Mouse (Mus musculus) heart, postnatal 14 days (tissue): Measurements from ENCODE around the gene Dlg4. TPM values are rescaled to one million over a fixed set of nuclear protein-coding genes. Genes with fewer than 3 reads are reported as not detected.
A peak's percentile ranks its signal among the peaks of the same experiment; 100 is the strongest.
"Not testable (repeated sequence)": the region's sequence is repeated elsewhere in the genome, so short reads cannot be mapped to it uniquely, and the experiment has no call there.

Experiments used
- DNase-seq, 2 experiments: peaks; one replicate each; pipeline ENCODE4 v3.0.0; 2021 to 2022
- intact Hi-C: fragments of 180-260 bp; cut with DNase I; formaldehyde crosslinking; loops from one replicate; pipeline ENCODE4 v1.15.1; 2025
- total RNA-seq, 2 experiments: library from RNA; stranded (reverse); gene quantifications; 2 replicates each; pipeline ENCODE4 v1.2.3; 2021

Gene Dlg4
- total RNA-seq, 2 experiments from 2014 or later = 10.4 to 11.2 TPM

DNA sequence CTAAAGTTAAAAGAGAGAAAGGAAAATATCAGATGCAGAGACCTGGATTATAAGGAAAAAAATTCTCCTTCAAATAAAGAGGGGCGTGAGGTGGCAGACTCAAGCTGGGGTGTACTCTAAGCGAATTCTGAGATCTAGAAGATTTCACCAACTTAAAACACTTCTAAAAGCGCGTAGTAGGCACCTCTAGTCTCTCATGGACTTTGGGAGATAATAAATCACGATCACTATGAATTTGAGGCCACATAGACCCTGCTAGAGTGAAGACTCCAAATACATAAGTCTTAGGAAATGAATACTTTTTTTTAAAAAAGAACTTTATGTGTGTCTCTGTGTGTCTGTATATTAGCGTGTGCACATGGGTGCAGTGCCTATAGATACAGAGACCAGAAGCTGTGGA, 1.1 kb upstream of the Dlg4 start:
- DNase-seq = no peak
- intact Hi-C loops = no loop called here

DNA sequence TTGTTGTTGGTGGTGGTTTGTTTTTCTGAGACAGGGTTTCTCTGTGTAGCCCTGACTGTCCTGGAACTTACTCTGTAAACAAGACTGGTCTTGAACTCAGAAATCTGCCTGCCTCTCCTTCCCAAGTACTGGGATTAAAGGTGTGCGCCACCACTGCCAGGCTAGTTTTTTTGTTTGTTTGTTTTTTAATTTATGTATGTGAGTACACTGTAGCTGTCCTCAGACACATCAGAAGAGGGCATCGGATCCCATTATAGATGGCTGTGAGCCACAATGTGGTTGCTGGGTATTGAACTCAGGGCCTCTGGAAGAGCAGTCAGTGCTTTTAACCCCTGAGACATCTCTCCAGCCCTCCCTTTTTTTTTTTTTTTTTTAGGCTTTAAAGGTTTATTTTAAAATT, 565 bp upstream of the Dlg4 start:
- DNase-seq, intact Hi-C loops: not testable (repeated sequence)

DNA sequence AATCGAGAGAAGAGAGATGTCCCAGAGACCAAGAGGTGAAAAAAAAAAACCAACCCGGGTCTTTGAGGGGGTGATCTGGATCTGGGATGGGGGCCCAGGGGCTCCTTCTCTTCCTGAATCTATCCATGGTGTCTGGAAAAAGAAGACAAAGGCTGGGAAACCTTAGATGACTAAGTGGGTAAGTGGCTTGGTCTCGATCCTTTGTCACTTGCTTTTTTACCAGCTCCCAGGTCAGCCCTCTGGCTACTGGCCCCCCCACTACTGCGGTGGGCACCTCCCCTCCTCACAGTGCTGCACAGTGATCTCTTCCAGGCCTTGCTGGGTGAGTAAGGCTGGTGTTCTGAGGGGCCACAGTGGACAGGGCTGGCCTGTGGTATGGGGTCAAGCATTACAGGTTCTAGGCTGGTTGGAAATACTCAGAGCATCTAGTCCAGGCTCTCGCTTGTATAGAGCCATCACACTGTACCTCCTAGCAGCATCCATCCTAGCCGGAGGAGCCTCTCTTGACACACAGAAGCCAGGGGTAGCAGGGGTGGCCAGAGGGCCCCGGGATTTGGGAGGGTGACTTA, 541 bp downstream of the Dlg4 start:
- no peak for DNase-seq
- intact Hi-C loops = no loop called here

DNA sequence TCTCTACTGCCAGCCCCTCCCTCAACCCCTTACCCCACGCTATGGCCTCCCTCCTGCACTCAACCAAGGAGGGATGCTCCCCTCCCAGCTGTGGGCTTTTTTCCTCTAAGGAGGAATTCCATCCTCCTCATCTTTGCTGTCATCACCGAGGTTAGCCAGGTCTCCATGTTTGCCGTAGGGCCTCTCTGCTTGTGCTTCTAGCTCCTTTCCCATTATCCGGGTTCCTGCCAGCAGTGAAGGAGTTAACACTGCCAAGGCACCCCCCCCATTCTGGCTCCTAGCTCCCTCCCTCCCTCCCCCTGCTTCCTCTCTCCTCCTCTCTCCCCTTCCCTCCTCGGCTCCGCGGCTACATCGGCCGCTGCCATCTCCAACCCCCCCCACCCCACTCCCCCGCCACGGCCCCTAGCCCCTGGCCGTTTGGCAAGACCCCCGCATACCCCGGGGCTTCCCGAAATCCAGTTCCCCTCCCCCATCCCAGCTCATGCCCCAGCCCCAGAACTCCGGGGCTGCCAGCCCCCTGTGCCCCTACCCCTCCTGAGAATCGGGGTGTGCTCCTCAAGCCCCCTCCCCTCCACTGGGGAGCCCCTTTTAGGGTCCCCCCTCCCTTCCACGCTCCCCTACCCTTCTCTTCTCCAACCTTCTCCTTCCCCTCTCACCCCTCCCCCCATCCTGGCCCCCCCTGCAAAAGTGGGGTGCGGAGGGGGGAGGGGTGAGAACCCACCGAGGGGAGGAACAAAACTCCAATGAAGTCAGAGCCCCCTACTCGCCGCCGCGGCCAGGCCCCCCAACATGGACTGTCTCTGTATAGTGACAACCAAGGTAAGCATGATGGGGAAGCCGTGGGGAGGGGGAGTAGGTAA, 1.6 kb downstream of the Dlg4 start:
- intact Hi-C loops = no loop called here
- DNase-seq = peak in 1 of 2 experiments; percentile 63

DNA sequence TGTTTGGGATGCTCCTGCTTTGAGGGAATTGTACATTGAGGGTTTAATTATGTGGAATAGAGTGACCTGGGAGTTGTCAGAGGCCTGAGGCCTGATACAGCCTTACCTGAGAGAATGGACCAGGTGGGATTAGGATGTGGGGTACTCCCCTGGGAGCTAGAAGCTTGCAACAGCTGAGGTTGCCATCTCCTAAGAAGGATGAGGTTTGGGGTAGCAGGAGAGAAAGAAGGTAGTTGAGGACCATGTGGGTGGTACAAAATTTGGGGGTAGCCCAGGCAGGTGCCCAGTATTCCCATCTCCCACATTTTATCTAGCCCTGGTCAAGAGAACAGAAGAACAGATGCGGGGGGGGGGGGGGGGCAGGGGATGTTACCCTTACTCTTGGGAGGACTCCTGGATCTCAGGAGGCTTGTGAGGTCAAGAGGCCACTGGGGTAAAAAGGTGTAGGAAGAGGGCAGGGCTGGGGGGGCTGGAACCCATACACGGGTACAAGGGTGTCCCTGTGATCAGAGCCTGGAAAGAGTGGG, 2.8 kb downstream of the Dlg4 start:
- intact Hi-C loops = no loop called here
- DNase-seq = no peak

DNA sequence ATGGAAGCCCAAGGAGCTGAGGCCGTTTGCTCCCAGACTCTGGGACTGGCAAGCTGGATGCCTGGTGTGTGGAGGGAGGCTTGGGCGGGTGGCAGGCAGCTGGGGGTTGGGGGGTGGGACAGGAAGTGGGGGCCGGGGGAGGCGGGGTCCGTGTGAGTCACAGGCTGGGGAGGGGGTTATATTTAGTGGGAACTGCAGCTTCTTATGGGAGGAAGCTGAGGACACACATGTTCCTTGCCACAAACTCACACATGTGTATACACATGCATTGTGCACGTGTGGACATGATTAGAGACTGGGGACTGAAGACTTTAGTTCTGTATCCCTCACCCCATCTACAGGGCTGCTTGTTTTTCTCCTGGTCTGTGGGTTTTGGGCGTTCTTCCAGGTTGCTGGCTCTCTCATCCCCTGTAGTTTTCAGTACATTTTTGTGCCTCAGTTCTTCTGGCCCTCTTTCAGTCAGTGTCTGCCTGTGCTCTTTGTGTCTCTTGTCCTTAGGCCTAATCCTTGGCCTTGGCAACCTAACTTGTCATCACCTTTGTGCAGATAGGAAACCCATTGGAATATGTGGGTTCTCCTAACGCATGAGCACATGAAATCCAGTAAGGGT, 3.4 kb downstream of the Dlg4 start:
- no peak for DNase-seq
- intact Hi-C loops = no loop called here

DNA sequence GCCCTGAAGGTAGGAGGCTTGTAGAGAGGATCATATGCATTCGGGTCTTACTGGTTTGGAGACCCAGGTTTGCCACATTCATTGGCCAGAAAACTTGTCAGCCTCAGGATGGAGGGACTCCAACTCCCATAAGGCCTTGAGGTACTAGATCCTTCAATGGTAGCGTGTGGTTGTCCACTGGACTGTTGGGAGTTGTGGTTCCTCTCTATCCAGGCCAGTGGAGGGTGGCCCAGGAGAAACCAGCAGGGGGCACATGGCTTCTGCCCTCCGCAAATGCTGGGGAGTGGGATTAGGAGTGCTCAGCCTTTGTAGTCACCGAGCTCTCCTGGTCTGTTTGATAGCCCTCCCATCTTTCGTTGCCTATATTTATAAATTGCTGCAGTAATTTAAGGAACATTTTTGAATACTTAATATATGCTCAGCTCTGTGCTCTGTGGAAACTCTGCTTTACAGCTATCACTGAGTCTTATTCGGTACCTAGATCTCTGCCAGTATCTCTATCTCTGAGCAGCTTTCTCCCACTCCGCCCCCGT, 4.1 kb downstream of the Dlg4 start:
- intact Hi-C loops = no loop called here
- peak; percentile 69 to 78 for DNase-seq

DNA sequence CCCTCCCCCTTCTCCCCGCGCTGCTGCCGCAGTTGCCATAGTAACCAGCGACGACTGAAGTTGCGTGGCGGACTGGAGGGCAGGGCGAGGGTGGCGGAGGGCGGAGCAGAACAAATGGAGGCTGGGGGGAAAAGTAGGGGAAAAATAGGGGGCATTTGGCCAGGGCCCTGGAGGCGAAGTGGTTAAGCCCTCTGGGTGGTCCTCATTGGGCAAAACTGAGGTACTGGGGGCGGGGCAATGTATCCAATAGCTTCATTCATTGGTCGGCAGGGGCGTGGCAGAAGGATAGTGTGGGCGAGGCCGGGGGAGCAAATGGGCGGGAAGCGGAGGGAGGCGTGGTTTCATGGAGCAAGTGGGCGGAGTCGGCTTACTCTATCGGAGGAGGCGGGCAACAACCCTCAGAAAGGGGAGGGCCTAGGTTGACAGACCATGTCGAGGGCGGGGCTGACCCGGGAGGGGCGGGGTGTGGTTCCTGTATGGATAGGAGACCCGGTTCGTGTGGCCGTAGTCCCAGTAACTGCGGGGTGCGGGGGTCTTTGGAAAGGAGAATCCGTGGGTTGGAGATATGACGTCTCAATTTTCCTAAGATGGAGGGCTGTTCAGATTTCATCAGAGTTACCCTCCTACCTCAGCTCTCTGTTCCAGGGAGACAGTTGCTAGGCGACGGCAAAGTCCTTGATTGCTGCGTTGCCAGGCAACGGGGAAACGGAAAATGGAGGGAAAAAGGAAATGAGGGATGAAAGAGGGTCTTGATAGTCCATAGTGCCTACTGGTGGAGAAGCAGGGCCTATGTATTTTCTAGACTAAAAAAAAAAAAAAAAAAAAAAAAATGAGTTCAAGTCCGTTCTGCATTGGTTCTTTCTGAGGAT, 4.8 kb downstream of the Dlg4 start:
- intact Hi-C loops = no loop called here

DNA sequence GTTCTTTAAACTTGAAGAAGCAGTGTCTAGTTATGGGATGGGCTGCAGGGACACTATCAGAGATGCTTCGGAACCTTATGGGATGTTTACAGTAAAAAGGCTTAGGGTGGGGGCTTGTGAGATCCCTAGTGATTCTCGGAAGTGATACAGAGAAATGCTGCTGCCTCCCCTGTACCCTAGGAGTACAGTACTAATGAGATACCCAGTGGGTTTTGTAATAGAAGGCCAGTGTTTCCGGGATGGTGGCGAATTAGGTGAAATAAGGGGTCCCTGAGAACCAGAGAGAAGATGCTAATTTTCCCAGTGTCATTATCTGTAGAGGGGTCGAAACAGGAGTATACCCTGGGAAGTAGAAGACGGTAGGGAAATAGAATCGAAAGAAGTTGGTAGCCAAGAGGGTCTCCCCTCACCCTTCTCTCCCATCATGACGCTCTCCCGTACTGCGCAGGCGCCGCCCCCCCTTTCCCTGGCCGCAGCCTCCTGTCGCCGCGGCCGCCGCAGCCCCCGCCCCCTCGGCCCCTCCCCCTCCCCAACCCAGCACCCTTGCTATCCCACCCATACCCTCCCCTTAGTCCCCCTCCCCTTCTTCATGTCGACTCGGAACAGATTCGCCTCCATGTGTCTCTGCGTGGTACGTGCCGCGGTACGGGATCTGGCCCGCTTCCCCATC, 6.9 kb downstream of the Dlg4 start:
- intact Hi-C loops = no loop called here
- no peak for DNase-seq

More for the DNA sequence above, 4.8 kb downstream of the Dlg4 start:
- DNase-seq = peak; percentile 89 to 95

DNA sequence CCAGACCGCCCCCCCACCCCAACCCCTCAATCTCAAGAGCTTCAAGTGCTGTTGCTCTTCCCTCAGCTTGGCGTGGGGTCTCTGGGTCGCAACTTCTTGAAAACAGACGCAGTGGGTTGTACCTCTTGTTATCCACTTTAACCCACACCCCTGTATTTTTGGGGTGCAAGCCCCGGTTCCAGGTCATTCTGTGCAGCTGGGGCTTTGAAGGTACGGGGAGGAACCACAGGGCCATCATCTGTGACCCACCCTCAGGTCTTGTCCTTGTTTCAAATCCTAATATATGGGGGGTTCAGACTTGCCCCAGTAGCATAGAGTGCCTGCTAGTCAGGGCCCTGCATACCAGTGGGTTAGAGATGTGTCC, 7.4 kb downstream of the Dlg4 start:
- intact Hi-C loops = no loop called here
- no peak for DNase-seq

DNA sequence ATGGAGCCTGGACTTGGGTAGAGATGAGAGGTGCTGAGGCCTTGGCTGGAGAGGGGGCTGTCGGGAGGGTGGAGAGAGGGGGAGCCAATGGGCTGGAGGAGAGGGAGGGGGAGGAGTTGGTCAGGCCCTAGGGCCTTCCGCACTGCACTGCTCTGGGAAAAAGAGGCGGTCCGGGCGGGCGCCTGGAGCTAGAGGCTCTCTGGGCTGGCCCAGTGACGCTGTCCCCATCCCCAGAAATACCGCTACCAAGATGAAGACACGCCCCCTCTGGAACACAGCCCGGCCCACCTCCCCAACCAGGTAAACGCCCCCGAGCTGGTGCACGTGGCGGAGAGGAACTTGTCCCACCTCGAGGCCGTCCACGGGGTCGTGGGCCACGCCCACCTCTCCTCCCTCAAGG, 9.9 kb downstream of the Dlg4 start:
- DNase-seq = peak; percentile 59 to 69
- intact Hi-C loops = no loop called here

DNA sequence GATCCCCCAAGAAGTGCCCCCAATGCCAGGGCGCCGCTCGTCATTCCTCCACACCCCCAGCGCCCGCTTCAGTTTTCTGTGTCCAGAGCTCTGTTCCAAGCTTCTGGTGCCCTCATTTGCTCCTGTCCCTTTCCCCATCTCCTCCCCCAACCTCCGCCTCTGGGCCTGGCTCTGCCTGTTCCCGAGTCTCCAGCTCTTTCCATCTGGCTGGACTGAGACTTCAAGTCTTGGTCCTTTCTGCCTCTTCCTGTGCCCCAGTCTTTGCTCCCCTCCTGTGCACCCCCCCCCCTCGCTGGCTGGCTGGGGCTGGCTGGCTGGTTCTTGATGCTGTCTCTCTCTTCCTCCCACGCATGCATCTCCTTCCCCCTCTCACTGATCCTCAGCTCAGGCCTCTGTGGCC, 10.7 kb downstream of the Dlg4 start:
- intact Hi-C loops = no loop called here
- peak; percentile 41 to 44 for DNase-seq

DNA sequence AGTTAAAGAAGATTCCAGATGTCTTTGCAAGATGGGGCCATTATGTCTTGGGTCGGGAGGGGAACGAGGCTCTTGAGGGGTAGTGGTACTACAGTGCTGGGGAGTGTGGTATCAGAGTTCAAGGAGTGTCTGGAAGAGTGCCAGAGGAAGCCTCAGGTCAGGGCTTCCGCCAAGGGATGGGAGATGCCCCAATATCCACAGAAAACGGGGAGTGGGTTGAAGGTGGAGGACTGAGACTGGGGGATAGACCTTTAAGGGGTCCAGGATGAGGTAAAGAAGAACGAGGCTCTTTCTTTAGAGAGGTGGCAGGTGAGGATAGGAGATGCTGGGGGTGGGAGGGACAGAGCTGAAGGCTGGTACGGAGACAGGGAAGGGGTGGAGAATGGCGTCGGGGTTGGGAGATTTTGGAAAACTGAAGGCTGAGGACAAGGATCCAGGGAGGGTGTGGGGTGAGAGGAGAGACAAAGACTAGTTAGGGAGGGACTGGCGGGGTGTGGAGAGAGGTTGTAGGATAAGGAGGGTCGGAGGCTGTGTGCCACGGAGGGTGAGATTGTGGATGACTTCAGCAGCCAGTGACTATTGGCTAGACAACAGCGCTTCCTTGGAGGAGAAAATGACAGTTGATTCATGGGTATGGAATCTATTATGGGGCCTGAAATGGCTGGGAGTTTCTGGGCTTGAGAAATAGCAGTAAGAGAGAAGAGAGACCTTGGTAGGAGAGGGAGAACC, 11.8 kb downstream of the Dlg4 start:
- intact Hi-C loops = no loop called here
- no peak for DNase-seq

DNA sequence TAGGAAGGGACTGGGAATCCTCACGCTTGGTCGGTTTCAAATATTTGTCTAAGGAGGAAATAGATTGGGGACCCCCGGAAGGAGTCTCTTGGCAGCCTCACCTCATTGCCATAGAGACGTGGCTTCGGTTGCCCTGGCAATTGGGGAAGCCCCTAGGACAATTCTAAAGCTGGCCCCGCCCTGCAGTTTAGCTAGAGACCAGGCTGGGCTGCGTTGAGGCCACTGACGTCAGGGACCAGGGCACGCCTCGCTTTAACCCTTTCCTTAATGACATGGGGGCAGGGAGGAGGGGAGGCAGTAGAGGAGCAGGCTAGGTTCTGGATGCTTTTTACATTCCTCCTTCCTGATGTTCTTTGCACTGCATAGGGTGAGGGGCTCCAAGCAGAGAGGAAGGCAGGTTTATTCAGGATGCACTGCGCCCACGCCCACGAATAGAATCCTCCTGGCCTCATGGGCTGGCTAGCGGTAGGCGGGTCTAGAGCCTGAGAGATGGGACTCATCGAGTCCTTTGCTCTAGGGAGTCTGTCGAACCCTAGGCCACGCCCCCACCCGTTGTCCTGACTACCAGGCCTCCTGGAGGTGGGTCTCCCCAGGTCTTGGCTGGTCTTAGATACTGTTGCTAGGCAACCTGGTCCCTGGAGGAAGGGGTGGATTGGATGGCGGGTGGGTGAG, 12.5 kb downstream of the Dlg4 start:
- peak; percentile 78 to 80 for DNase-seq
- intact Hi-C loops = no loop called here

DNA sequence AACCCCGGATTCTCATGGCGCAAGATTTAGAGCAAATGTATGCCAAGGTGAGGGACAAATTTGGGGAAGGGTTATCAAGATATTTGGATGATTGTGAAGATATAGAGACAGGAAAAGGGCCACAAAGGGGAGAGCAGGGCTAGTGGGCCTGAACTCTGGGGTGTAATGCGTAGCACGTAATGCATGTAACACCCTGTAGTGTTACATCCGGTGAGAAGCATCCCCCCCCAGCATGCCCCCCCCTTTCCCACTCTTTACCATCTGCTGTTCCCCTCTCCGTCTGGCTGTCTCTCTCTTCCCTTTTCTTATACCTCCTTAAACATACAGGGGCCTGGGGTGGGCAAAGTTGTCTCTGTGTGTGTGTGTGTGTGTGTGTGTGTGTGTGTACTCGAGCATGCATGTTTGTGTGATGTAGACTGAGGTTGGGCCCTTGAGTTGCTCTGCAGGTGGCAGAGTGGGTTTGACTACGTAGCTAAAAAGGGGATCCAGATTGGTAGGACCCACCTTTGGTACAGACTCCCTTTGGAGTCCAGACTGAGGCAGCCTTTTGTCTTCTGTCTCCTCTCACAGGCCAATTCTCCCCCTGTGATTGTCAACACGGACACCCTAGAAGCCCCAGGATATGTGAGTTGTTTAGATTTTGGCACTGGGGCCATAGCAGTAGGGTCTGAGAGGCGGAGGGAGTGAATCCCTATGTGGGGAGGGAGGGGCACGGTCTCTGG, 13.2 kb downstream of the Dlg4 start:
- DNase-seq = no peak
- intact Hi-C loops = no loop called here

DNA sequence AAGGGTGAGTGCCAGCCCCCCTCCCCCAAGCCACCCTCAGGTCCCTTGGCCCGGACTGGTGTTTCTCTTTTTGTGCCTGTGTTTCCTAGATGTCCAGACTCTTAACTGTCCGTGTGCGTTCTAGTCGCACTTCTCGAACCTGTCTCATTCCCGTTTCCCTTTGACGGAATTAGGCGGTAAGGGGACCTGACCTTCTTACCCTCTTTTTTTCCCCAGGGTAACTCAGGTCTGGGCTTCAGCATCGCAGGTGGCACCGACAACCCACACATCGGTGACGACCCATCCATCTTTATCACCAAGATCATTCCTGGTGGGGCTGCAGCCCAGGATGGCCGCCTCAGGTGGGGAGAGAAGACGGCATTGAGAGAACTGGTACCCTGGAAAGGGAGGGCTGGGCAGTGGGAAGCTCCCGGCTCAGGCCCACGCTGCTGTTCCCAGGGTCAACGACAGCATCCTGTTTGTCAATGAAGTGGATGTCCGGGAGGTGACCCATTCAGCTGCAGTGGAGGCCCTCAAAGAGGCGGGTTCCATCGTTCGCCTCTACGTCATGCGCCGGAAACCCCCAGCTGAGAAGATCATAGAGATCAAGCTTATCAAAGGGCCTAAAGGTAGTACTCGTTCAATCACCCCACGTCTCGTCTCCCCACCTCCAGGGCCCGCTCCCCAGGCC, 14.0 kb downstream of the Dlg4 start:
- no peak for DNase-seq
- intact Hi-C loops = no loop called here

DNA sequence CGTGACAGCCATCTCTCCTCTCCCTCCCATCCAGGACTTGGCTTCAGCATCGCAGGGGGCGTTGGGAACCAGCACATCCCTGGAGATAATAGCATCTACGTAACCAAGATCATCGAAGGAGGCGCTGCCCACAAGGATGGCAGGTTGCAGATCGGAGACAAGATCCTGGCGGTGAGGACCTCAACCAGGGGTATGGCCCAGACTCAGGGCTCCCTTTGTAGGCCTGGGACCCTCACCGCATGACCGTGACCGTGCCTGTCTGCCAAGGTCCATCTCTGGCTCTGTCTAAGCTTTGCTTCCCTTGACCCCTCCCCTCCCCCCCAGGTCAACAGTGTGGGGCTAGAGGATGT, 14.6 kb downstream of the Dlg4 start:
- intact Hi-C loops = no loop called here
- DNase-seq = no peak

DNA sequence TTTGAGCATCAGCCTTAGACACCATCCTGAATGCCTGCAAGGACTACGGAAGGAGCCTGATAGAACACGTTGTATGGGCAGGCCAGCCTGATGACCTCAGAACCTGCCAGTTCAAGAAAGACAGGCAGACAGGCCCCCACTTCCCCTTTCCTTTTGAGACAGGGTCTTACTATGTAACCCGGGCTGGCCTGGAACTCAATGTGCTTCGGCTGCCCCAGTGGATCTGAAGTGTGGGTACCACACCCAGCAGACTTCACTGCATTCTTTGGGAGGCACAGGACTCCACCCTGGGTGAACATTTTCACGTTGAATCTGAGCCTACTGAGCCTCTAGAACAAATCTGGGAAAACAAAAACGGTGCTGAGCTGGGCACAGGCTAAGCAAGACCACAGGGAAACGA, 21.4 kb downstream of the Dlg4 start:
- intact Hi-C loops = no loop called here
- DNase-seq = no peak
